Mouse (Mus musculus): ENCODE results near the gene Srrd. TPM values are rescaled to one million over a fixed set of nuclear protein-coding genes. Genes with fewer than 3 reads are reported as not detected.
A peak's percentile ranks its signal among the peaks of the same experiment; 100 is the strongest.

Gene Srrd
- polyA plus RNA-seq, 1 experiment, result 19.0 TPM

GRCm38 (mm10) chr5:112369326-112369725, 26.5 kb upstream of the Srrd start:
- H3ac ChIP-seq (ENCODE audit: control insufficient read depth, insufficient read length), result no peak overlapping the region
- H3K36me3 ChIP-seq (ENCODE audit: control insufficient read depth, insufficient read depth), result peaks cover 3% of the 10 kb centered on the region
- TF ChIP-seq USF1 (IDR thresholded peaks at IDR 0.05; ENCODE audit: low read depth), result no peak
- no peak for TF ChIP-seq MAX (IDR thresholded peaks at IDR 0.05; ENCODE audit: low read depth)
- no peak for TF ChIP-seq REST (IDR thresholded peaks at IDR 0.05; ENCODE audit: insufficient read depth, insufficient read length)
- TF ChIP-seq POLR2AphosphoS2 (IDR thresholded peaks at IDR 0.05; ENCODE audit: insufficient read length, low read depth), result no peak
- no peak for TF ChIP-seq SRF (IDR thresholded peaks at IDR 0.05; ENCODE audit: control insufficient read depth, insufficient read length, low read depth)
- no peak for TF ChIP-seq MYOD1 (IDR thresholded peaks at IDR 0.05; ENCODE audit: control insufficient read depth in 1 of 3, insufficient read length in 2 of 3, low read depth in 2 of 3)
- no peak for TF ChIP-seq TCF12 (IDR thresholded peaks at IDR 0.05; ENCODE audit: insufficient read depth, poor library complexity, severe bottlenecking)
- TF ChIP-seq POLR2A (IDR thresholded peaks at IDR 0.05; ENCODE audit: insufficient read length, low read depth), result no peak
- TF ChIP-seq E2F4 (IDR thresholded peaks at IDR 0.05; ENCODE audit: insufficient read depth), result no peak
- TF ChIP-seq CEBPB (IDR thresholded peaks at IDR 0.05; ENCODE audit: insufficient read depth, poor library complexity, severe bottlenecking), result no peak
- TF ChIP-seq TCF3 (IDR thresholded peaks at IDR 0.05; ENCODE audit: insufficient read length, low read depth), result no peak
- TF ChIP-seq MYOG (IDR thresholded peaks at IDR 0.05; ENCODE audit: control insufficient read depth in 1 of 3, insufficient read depth in 1 of 3, insufficient read length in 2 of 3, low read depth in 2 of 3), result no peak
- H3K4me2 ChIP-seq (ENCODE audit: low read depth), result no peak overlapping the region
- no peaks in the 10 kb centered on the region for H3K79me2 ChIP-seq (ENCODE audit: control insufficient read depth, insufficient read depth)
- H3K27me3 ChIP-seq (ENCODE audit: control insufficient read depth, insufficient read depth, insufficient read length), result no peaks in the 10 kb centered on the region
- no peak overlapping the region for H3K4me3 ChIP-seq

- H3K27me3 ChIP-seq (ENCODE audit: control insufficient read depth, insufficient read depth, insufficient read length), result no peaks in the 10 kb centered on the region
- no peaks in the 10 kb centered on the region for H3K79me2 ChIP-seq (ENCODE audit: control insufficient read depth, insufficient read depth)
- peaks cover 3% of the 10 kb centered on the region for H3K36me3 ChIP-seq (ENCODE audit: control insufficient read depth, insufficient read depth)
- no peak overlapping the region for H3K4me3 ChIP-seq
- peak overlapping the region; percentile 12 for H3K4me2 ChIP-seq (ENCODE audit: low read depth)
- H3ac ChIP-seq (ENCODE audit: control insufficient read depth, insufficient read length), result no peak overlapping the region
- TF ChIP-seq E2F4 (IDR thresholded peaks at IDR 0.05; ENCODE audit: insufficient read depth) (no peak), USF1 (IDR thresholded peaks at IDR 0.05; ENCODE audit: low read depth) (no peak), MYOD1 (IDR thresholded peaks at IDR 0.05; ENCODE audit: control insufficient read depth in 1 of 3, insufficient read length in 2 of 3, low read depth in 2 of 3) (peak in 1 of 3 experiments; percentile 42)
These were observed 25.8 kb upstream of the Srrd start for GRCm38 (mm10) chr5:112368666-112369065.

DNA sequence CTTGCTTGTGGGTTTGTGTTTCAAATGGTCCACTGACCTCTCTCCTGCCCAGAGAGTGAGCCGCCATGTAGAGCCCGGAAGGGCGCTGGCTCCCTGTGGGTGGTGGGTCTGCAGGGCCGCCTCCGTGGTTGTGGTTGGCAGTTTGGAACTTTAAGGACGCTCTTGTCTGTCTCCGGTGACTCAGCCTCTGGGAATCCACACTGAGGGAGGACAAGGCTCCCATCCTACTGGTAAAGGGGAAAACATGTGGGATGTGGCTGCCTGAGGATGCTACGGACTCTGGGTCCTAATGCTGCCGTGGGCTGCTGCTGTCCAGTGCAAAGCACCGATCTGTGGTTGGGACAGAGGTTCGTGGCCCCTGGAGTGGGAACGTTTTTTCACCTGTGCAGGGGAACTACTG, 25.1 kb upstream of the Srrd start:
- Histone ChIP-seq H3K4me2 (ENCODE audit: low read depth) (peak overlapping the region; percentile 39), H3K79me2 (ENCODE audit: control insufficient read depth, insufficient read depth) (no peaks in the 10 kb centered on the region), H3ac (ENCODE audit: control insufficient read depth, insufficient read length) (no peak overlapping the region), H3K27me3 (ENCODE audit: control insufficient read depth, insufficient read depth, insufficient read length) (no peaks in the 10 kb centered on the region), H3K4me3 (no peak overlapping the region), H3K36me3 (ENCODE audit: control insufficient read depth, insufficient read depth) (peaks cover 3% of the 10 kb centered on the region)
- TF ChIP-seq REST (IDR thresholded peaks at IDR 0.05; ENCODE audit: insufficient read depth, insufficient read length) (peak; percentile 18), MYOG (IDR thresholded peaks at IDR 0.05; ENCODE audit: control insufficient read depth in 1 of 3, insufficient read depth in 1 of 3, insufficient read length in 2 of 3, low read depth in 2 of 3) (no peak)

GRCm38 (mm10) chr5:112367338-112367737, 24.5 kb upstream of the Srrd start:
- no peak for TF ChIP-seq TCF3 (IDR thresholded peaks at IDR 0.05; ENCODE audit: insufficient read length, low read depth)
- no peak for TF ChIP-seq MYOD1 (IDR thresholded peaks at IDR 0.05; ENCODE audit: control insufficient read depth in 1 of 3, insufficient read length in 2 of 3, low read depth in 2 of 3)
- TF ChIP-seq SRF (IDR thresholded peaks at IDR 0.05; ENCODE audit: control insufficient read depth, insufficient read length, low read depth), result no peak
- no peak for TF ChIP-seq TCF12 (IDR thresholded peaks at IDR 0.05; ENCODE audit: insufficient read depth, poor library complexity, severe bottlenecking)
- no peak for TF ChIP-seq E2F4 (IDR thresholded peaks at IDR 0.05; ENCODE audit: insufficient read depth)
- no peak for TF ChIP-seq MAX (IDR thresholded peaks at IDR 0.05; ENCODE audit: low read depth)
- TF ChIP-seq USF1 (IDR thresholded peaks at IDR 0.05; ENCODE audit: low read depth), result no peak
- no peak for TF ChIP-seq POLR2A (IDR thresholded peaks at IDR 0.05; ENCODE audit: insufficient read length, low read depth)
- TF ChIP-seq REST (IDR thresholded peaks at IDR 0.05; ENCODE audit: insufficient read depth, insufficient read length), result no peak
- no peak for TF ChIP-seq MYOG (IDR thresholded peaks at IDR 0.05; ENCODE audit: control insufficient read depth in 1 of 3, insufficient read depth in 1 of 3, insufficient read length in 2 of 3, low read depth in 2 of 3)
- no peak for TF ChIP-seq POLR2AphosphoS2 (IDR thresholded peaks at IDR 0.05; ENCODE audit: insufficient read length, low read depth)
- Histone ChIP-seq H3K4me3 (no peak overlapping the region), H3ac (ENCODE audit: control insufficient read depth, insufficient read length) (no peak overlapping the region), H3K27me3 (ENCODE audit: control insufficient read depth, insufficient read depth, insufficient read length) (no peaks in the 10 kb centered on the region), H3K36me3 (ENCODE audit: control insufficient read depth, insufficient read depth) (peaks cover 3% of the 10 kb centered on the region), H3K79me2 (ENCODE audit: control insufficient read depth, insufficient read depth) (no peaks in the 10 kb centered on the region), H3K4me2 (ENCODE audit: low read depth) (no peak overlapping the region)

- Histone ChIP-seq H3K4me3 (no peak overlapping the region), H3K27me3 (ENCODE audit: control insufficient read depth, insufficient read depth, insufficient read length) (no peaks in the 10 kb centered on the region), H3ac (ENCODE audit: control insufficient read depth, insufficient read length) (no peak overlapping the region), H3K79me2 (ENCODE audit: control insufficient read depth, insufficient read depth) (no peaks in the 10 kb centered on the region), H3K4me2 (ENCODE audit: low read depth) (no peak overlapping the region), H3K36me3 (ENCODE audit: control insufficient read depth, insufficient read depth) (peaks cover 3% of the 10 kb centered on the region)
- TF ChIP-seq POLR2AphosphoS2 (IDR thresholded peaks at IDR 0.05; ENCODE audit: insufficient read length, low read depth) (no peak), TCF12 (IDR thresholded peaks at IDR 0.05; ENCODE audit: insufficient read depth, poor library complexity, severe bottlenecking) (no peak), CEBPB (IDR thresholded peaks at IDR 0.05; ENCODE audit: insufficient read depth, poor library complexity, severe bottlenecking) (no peak), REST (IDR thresholded peaks at IDR 0.05; ENCODE audit: insufficient read depth, insufficient read length) (no peak), E2F4 (IDR thresholded peaks at IDR 0.05; ENCODE audit: insufficient read depth) (no peak)
These were observed 24.0 kb upstream of the Srrd start for GRCm38 (mm10) chr5:112366879-112367278.

Measured in myocyte (in vitro differentiated cells).